Mouse (Mus musculus): Measurements from ENCODE around the gene Tmem109. TPM values are rescaled to one million over a fixed set of nuclear protein-coding genes. Genes with fewer than 3 reads are reported as not detected.

The Tmem109 gene
- polyA plus RNA-seq, 1 experiment from 2014 or later, result 75.4 TPM

DNA sequence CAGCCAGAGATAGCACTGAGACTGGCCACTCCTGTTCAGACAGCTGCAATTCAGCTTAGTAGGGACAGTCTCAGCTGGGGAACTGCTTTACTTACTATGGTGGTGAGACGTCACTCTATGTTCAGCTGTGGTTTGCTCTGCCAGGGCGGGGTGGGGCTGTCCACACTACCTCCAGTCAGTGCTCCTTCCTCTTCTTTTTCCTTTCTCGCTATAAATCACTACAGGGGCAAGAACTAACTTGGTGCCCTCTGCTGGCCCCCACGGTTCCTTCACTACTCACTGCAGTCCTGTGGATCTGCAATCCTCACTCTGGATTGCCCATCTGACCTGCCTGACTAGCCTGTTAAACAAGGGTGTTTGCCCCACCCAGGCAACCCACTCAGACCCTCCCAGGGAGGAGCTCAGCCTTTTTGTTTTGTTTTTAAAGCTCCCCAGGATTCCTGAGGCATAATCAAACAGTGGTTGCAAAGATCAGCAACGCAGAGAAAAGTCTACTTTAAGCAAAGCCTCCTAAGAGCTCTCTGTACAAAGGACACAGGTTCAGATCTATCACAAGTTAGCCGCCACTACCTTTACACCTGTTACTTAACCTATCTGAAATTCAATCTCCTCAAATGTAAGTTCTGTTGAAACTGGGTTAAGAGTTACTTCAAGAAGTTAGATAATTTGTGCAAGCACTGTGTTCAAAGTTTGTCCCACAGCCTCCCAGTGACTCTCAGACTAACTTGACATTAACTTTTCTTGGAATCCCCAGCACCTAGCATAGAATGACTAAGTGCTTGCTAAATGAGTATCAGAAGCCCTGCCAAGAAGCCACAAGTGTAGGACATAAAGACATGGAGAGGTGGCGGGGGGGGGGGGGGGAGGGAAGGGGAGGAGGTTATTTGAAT, 1.5 kb downstream of the Tmem109 start:
- H3K27ac ChIP-seq, result no peak overlapping the region
- peak; percentile 28 for ATAC-seq
- no peaks in the 10 kb centered on the region for H3K27me3 ChIP-seq (replicated peaks)
- no peaks in the 10 kb centered on the region for H3K36me3 ChIP-seq
- no peaks in the 10 kb centered on the region for H3K9me3 ChIP-seq
- peaks cover 13% of the 10 kb centered on the region for H3K4me1 ChIP-seq (replicated peaks)
- WGBS, result 46% methylated on average over 6 of the region's 7 CpGs
- H3K9ac ChIP-seq, result no peak overlapping the region
- peak overlapping the region; percentile 84 for H3K4me2 ChIP-seq (replicated peaks)
- peak overlapping the region; percentile 61 for H3K4me3 ChIP-seq (replicated peaks)

DNA sequence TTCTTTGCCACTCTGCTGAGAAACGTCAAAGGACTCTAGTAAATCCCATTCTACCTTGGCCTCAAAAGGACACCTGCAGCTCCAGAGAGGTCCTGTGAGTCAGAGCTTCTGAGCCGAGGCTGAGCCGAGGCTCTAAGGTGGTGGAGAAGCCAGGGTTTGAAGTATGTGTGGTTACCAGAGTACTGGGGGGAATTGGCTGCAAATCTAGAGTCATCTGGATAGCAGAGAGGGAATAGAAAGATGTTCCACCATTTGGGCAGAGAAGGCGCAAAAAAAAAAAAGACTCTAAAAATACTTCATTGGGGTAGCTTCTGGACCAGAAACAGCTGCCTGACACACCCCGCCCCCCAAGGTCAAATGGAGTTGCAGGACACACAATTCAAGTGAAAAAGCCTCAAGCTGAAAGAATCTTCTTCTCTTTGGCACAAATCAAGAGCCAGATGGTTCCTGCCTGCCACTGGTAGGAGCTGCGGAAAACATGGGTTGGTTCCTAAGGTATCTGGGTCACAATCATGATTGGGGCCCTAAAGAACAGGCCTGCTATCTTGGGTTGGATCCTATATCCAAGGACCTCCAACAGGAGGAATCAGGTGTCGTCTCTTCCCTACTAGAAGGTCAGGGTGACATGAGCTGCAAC, 3.5 kb downstream of the Tmem109 start:
- 88% methylated on average over 7 of the region's 7 CpGs for WGBS
- H3K27ac ChIP-seq, result no peak overlapping the region
- no peak overlapping the region for H3K9ac ChIP-seq
- no peak overlapping the region for H3K4me3 ChIP-seq (replicated peaks)
- H3K27me3 ChIP-seq (replicated peaks), result no peaks in the 10 kb centered on the region
- H3K4me1 ChIP-seq (replicated peaks), result peaks cover 13% of the 10 kb centered on the region
- no peaks in the 10 kb centered on the region for H3K9me3 ChIP-seq
- H3K36me3 ChIP-seq, result peaks cover 4% of the 10 kb centered on the region; the same call in 1 of the 2 replicates
- no peak for ATAC-seq
- H3K4me2 ChIP-seq (replicated peaks), result no peak overlapping the region

DNA sequence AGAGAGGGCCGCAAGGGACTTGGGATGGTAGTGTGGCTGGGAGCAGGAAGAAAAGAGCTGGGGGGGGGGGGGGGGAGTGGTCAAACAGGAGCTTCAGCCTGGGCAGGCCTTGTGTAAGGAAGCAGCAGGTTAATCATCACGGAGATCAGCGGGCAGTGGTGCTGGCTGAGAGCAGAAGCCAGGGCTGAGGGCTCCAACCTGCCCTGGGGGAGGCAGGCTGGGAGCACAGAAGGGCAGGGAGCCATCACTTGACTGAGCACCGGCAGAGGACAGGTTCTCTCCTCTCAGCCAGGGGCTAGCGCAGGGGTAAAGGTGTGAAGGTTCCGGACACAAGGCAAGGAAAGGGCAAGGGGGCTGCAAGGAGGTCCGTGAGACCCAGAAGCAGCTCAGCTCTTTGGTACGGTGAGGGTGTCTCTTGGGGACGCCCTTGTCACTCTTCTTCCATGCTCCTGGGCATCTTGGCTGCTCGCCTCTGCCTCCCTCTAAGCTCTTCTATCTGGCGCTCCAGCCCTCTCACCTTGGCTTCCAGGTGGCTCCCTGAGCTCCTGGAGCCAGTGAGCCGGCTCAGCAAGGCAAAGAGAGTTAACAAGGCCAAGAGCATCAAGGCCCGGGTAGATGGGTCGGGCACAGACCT, 10.4 kb downstream of the Tmem109 start:
- Histone ChIP-seq H3K4me2 (replicated peaks) (no peak overlapping the region), H3K4me3 (replicated peaks) (no peak overlapping the region), H3K36me3 (peaks cover 20% of the 10 kb centered on the region; the same call in 1 of the 2 replicates), H3K9me3 (no peaks in the 10 kb centered on the region), H3K4me1 (replicated peaks) (peaks cover 14% of the 10 kb centered on the region), H3K27me3 (replicated peaks) (no peaks in the 10 kb centered on the region), H3K9ac (no peak overlapping the region), H3K27ac (no peak overlapping the region)
- ATAC-seq, result no peak
- 72% methylated on average over 14 of the region's 14 CpGs for WGBS

DNA sequence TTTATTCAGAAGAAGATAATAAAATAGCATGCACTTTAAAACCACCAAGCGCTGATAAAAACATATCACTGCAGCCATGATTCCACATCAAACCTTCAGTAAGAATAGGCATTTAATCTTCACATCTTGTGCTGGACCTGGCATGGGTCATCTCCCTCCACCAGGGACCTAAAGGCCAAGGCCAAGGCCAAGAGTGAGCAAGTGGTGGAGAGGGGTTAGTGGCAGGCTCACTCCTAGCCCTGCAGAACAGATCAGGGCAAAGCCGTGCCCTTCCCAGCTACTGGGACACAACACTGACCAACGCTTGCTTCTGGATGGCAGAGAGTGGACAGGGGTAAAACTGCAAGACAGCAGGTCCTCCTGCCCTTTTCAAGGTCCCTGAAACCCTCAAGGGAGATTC, 11.1 kb downstream of the Tmem109 start:
- H3K36me3 ChIP-seq, result peaks cover 20% of the 10 kb centered on the region; the same call in 1 of the 2 replicates

DNA sequence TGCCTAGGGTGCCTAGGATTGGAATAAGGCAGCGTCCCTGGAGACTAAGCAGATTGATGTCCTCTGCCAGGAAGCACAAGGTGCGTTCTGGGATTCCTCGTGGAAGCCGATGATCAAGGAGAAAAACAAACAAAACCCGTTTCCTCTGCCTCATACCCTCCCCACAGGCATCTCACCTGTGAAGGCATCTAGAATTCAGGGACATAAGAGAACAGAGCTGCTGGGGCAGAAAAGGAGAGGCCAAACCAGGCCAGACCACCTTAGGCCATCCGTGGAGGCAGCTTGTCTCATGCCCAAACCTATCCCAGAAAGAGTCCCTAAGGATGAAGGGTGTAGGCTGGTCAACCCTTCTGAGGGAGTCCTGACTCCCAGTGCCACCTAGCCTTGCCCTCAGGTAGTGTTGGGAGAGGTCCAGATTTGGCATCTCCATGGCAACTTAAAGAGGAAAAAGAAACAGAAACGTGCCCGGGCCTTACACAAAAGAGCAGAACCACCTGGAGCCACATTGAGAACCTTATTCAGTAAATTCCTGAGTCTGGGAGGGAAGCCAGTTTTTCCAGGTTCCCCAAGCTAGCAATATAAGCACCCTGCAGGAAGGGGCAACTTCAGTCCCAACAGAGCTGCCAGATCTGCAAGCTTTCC, 11.8 kb downstream of the Tmem109 start, which contains the start of gene Tmem132a:
TSS of gene Tmem132a (minus strand) at position 55 of the 642 bp plus-strand sequence.
- ATAC-seq, result peak; percentile 21
- Histone ChIP-seq H3K4me2 (replicated peaks) (peak within 1 kb of the TSS; percentile 85), H3K9ac (peak within 1 kb of the TSS; percentile 86), H3K36me3 (peaks cover 26% of the 10 kb centered on the region), H3K9me3 (no peaks in the 10 kb centered on the region), H3K4me1 (replicated peaks) (peaks cover 14% of the 10 kb centered on the region), H3K27me3 (replicated peaks) (no peaks in the 10 kb centered on the region), H3K27ac (peak within 1 kb of the TSS; percentile 76; the same call in 1 of the 2 replicates), H3K4me3 (replicated peaks) (peak within 1 kb of the TSS; percentile 77)
- 3% methylated on average over 8 of the region's 8 CpGs for WGBS

More for the DNA sequence above, 11.1 kb downstream of the Tmem109 start:
- H3K9me3 ChIP-seq, result no peaks in the 10 kb centered on the region
- H3K4me2 ChIP-seq (replicated peaks), result no peak overlapping the region
- H3K4me1 ChIP-seq (replicated peaks), result peaks cover 14% of the 10 kb centered on the region
- ATAC-seq, result no peak
- no peak overlapping the region for H3K4me3 ChIP-seq (replicated peaks)
- WGBS, result 88% methylated on average over 3 of the region's 3 CpGs
- no peak overlapping the region for H3K9ac ChIP-seq
- no peaks in the 10 kb centered on the region for H3K27me3 ChIP-seq (replicated peaks)
- H3K27ac ChIP-seq, result no peak overlapping the region

DNA sequence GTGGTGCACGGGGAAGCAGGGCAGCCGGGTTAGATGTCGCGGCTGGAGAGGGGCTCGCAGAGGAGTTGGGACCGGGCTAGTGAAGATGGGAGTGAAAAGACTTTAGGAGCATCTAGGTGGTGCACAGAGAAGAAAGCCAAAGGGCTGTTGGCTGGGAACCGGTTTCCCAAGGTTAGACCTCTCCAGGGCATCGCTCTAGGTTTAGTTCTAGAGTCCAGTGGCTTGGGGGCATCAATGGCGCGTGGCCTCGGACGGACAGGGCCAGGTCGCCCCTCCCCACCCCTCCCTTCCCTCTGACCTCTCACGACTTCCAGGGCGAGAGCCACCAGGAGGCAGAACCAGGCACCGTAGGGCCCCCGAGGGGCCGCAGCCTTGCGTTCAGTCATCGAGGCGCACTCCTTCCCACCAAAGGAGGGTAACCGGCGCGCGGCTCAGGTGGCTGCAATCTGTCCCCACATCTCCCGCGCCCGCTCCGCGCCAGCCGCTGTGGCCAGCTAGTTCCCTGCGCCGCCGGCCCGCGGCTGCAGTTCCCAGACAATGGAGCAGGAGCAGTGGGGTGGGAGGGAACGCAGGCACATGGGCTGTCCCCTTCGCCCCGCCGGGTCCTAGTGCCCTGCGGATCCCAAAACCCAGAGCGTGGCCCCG, 12.4 kb downstream of the Tmem109 start:
- peak overlapping the region; percentile 76; the same call in 1 of the 2 replicates for H3K27ac ChIP-seq
- H3K9ac ChIP-seq, result peak overlapping the region; percentile 86
- H3K4me3 ChIP-seq (replicated peaks), result peak overlapping the region; percentile 77
- H3K36me3 ChIP-seq, result peaks cover 31% of the 10 kb centered on the region
- WGBS, result under 1% methylated on average over 43 of the region's 43 CpGs
- H3K4me1 ChIP-seq (replicated peaks), result peaks cover 14% of the 10 kb centered on the region
- no peaks in the 10 kb centered on the region for H3K9me3 ChIP-seq
- ATAC-seq, result peak; percentile 95
- peak overlapping the region; percentile 85 for H3K4me2 ChIP-seq (replicated peaks)
- no peaks in the 10 kb centered on the region for H3K27me3 ChIP-seq (replicated peaks)

DNA sequence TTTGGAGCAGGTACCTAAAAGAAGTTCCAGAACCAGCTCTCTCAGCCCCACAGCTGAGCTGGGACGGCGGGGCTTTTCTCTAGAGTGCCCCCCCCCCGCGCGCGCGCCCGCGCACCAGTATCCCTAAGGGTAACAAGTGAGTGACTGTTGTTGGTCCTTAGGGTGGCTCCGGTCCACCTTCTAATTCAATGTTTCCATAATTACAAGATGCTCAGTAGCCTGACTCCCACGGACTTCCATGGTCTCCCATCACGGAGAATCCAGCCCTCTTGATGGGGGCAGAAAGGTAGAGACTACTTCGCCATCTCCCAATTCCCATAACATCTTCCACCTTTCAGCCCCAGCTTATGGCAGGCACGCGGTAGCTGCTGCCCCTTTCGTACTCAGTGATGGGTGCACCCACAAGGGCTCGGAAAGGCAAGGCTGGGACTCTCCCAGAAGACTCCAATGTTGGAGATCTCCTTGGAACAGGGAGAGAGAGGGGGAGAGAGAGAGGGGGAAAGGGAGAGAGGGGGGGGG, 13.1 kb downstream of the Tmem109 start:
- peak; percentile 40 for ATAC-seq
- WGBS, result under 1% methylated on average over 17 of the region's 17 CpGs

DNA sequence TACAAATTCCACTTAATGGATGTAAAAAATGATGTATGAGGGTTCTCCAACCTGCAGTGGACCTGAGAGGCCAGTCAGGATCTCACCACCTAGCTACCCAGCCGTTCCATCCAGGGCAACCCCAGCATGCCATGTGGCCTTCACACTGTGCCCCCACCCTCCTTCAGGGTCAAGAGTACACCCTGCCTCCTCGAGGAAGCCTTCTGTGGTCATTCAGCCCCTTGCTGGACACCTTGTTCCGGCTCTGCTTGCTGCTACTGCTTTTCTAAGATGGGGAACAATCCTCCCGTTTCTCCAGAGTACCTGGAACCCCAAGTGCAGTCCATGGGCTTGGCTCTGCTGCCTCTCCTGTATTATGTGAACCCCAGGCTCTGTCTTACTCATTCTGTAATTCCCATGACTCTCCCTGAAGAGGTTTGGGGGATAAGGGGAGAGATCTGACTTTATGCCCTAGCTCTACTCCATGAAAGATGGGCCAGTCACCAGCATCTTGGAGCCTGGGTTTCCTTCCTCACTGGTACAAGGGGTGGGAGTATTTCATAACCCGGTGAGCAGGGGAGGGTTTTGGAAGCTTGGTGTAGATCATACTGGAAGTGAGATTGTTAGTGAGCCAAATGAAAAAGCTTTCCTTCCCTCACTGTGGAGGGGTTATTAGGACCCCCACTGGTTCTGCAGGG, 13.7 kb downstream of the Tmem109 start:
- Histone ChIP-seq H3K27me3 (replicated peaks) (no peaks in the 10 kb centered on the region), H3K27ac (no peak overlapping the region), H3K4me1 (replicated peaks) (peaks cover 14% of the 10 kb centered on the region), H3K4me3 (replicated peaks) (peak overlapping the region; percentile 77), H3K4me2 (replicated peaks) (peak overlapping the region; percentile 85), H3K9me3 (no peaks in the 10 kb centered on the region), H3K9ac (peak overlapping the region; percentile 86), H3K36me3 (peaks cover 24% of the 10 kb centered on the region)
- ATAC-seq, result 0 out of 2 replicates have a peak, but pooled peaks have one; percentile 1
- 24% methylated on average over 5 of the region's 5 CpGs for WGBS

More for the DNA sequence above, 13.1 kb downstream of the Tmem109 start:
- Histone ChIP-seq H3K4me1 (replicated peaks) (peaks cover 14% of the 10 kb centered on the region), H3K36me3 (peaks cover 30% of the 10 kb centered on the region), H3K4me3 (replicated peaks) (peak overlapping the region; percentile 77), H3K9ac (peak overlapping the region; percentile 86), H3K27ac (0 out of 2 replicates have a peak overlapping the region, but pooled peaks have one; percentile 22), H3K27me3 (replicated peaks) (no peaks in the 10 kb centered on the region), H3K4me2 (replicated peaks) (peak overlapping the region; percentile 85), H3K9me3 (no peaks in the 10 kb centered on the region)

DNA sequence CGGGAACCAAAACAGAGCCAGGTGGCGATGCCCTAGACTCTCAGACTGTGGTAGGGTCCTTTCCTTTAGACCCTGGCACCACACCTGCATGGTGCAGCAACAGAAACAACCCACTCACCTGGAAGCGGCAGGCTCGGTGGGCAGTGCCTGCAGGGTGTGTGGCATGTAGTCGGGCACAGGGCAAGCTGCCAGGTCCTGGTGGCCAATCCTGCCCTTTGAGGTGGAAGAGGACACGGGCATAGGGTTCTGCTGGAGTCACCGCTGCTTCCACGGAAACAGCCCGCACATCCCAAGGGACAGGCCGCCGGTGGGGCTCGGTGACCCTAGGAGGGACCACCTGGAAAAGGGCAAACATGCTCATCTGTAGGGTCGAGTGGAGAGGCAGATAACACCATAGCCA, 15.4 kb downstream of the Tmem109 start:
- peaks cover 27% of the 10 kb centered on the region for H3K36me3 ChIP-seq

DNA sequence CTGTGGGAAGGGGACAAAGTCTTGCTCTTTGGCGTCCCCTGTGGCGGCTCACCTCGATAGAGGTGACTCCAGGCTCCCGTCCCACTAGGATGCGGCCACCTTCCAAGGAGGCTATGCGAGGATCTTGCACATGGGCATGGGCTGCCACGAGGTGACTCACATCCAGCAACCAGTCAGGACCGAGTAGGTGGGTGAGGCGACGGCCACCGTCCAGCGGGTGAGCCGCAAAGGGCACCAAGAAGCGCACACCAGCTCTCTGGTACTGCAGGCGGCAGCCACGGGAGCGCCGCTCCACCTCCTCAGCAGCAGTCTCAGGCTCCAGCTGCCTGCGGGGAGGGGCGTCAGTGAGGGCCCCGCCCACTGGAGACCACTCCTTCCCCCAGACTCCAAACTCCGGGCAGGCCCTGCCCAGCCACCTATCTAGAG, 21.7 kb downstream of the Tmem109 start:
- Histone ChIP-seq H3K27me3 (replicated peaks) (no peaks in the 10 kb centered on the region), H3K9ac (no peak overlapping the region), H3K4me1 (replicated peaks) (no peaks in the 10 kb centered on the region), H3K4me2 (replicated peaks) (no peak overlapping the region), H3K27ac (no peak overlapping the region), H3K9me3 (no peaks in the 10 kb centered on the region), H3K4me3 (replicated peaks) (no peak overlapping the region), H3K36me3 (peaks cover 38% of the 10 kb centered on the region)
- 48% methylated on average over 22 of the region's 22 CpGs for WGBS
- 0 out of 2 replicates have a peak, but pooled peaks have one; percentile 30 for ATAC-seq

More for the DNA sequence above, 15.4 kb downstream of the Tmem109 start:
- Histone ChIP-seq H3K27ac (no peak overlapping the region), H3K9ac (no peak overlapping the region), H3K4me3 (replicated peaks) (no peak overlapping the region), H3K27me3 (replicated peaks) (no peaks in the 10 kb centered on the region), H3K4me1 (replicated peaks) (peaks cover 14% of the 10 kb centered on the region), H3K4me2 (replicated peaks) (no peak overlapping the region), H3K9me3 (no peaks in the 10 kb centered on the region)
- no peak for ATAC-seq
- 95% methylated on average over 13 of the region's 13 CpGs for WGBS

DNA sequence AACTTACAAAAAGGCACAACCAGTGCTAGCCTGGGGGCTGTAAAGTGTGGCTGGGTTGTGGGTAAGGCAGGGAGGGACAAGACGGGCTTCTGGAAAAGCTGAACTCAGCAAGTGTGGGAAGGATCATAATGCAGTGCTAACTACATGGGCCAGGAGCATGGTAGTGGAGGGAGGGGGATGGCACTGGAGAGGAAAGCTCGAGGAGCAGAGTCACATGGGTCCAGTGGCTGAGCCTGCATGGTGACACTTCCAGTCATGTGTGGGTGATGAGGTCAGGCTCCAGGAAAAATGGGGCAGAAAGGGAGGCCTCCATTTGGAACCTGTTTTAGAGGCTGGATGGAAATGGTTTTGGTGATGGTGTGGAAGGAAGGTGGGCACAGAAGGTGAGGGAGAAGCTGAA, 25.3 kb downstream of the Tmem109 start:
- no peak overlapping the region for H3K27ac ChIP-seq
- H3K36me3 ChIP-seq, result peaks cover 23% of the 10 kb centered on the region
- WGBS, result 51% methylated on average over 2 of the region's 2 CpGs
- H3K4me2 ChIP-seq (replicated peaks), result no peak overlapping the region
- H3K9me3 ChIP-seq, result no peaks in the 10 kb centered on the region
- H3K4me3 ChIP-seq (replicated peaks), result no peak overlapping the region
- H3K27me3 ChIP-seq (replicated peaks), result no peaks in the 10 kb centered on the region
- H3K9ac ChIP-seq, result no peak overlapping the region
- no peak for ATAC-seq
- H3K4me1 ChIP-seq (replicated peaks), result no peaks in the 10 kb centered on the region

Measured in intestine, embryonic 15.5 days (tissue).